Mouse (Mus musculus): ENCODE results near the gene Gm42791. TPM values are rescaled to one million over a fixed set of nuclear protein-coding genes. Genes with fewer than 3 reads are reported as not detected.

The Gm42791 gene
- total RNA-seq, 2 experiments from 2014 or later, result 1.4 to 2.5 TPM

GRCm38 (mm10) chr5:148897069-148897702, 97.8 kb downstream of the Gm42791 start:
- no peak for DNase-seq
- intact Hi-C loops (cut with DNase I), result no loop called here

DNA sequence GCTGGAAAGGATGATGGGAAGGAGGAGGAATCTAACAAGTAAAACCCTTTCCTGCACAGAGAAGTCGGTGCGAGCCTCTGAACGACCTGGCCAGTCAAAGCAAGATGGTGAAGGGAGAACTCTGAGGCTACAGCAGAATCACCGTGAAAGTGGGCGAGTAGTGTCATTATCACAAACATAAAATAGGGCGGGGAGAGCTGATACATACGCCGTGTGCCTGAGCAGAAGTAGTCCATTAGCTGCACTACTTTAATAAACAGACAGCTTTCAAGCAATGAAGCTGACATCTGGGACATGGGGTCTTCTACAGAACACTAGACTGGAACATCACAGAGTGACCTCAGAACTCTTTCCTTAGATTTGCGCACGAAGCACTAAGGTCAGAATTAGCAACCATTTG, 98.4 kb downstream of the Gm42791 start:
- intact Hi-C loops (cut with DNase I), result no loop called here
- no peak for DNase-seq

GRCm38 (mm10) chr5:148895833-148896232, 99.1 kb downstream of the Gm42791 start:
- no peak for DNase-seq
- intact Hi-C loops (cut with DNase I), result no loop called here

GRCm38 (mm10) chr5:148895034-148895433, 99.9 kb downstream of the Gm42791 start:
- DNase-seq, result no peak
- intact Hi-C loops (cut with DNase I), result no loop called here

DNA sequence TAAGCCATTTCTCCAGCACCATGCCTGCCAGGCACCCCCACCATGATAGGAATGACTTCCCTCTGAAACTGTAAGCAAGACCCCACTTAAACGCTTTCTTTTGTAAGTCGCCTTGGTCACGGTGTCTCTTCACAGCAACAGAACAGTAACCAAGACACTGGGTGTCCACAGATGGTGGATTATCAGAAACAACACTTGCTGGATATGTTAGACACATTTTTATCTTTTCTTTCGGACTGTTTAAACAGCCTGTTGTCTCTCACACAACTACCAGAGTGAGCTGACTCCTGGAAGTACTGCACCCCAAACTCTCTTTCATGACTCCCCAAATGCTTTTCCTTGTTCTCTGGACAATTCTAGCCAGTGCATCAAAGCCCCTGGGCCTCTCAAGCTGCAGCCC, 104.7 kb downstream of the Gm42791 start:
- intact Hi-C loops (cut with DNase I), result no loop called here
- DNase-seq, result no peak

DNA sequence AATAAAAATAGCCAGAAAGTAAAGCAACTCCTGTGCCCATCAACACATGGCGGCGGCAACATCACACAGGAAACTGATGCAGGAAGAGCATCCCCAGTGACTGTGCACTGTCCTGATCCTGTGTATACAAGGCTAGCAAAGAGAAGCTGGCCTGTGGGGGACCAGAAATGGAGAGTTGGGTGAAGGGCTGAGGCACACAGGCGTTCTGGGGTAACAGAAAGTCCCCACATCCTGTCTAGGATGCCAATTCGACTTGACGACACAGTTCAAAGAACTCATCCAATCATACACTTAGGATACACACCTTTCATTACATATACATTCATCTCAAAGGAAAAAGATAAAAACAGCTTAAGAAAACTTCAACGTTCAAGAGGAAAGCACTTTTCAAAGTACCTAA, 106.9 kb downstream of the Gm42791 start:
- no peak for DNase-seq
- intact Hi-C loops (cut with DNase I), result no loop called here

DNA sequence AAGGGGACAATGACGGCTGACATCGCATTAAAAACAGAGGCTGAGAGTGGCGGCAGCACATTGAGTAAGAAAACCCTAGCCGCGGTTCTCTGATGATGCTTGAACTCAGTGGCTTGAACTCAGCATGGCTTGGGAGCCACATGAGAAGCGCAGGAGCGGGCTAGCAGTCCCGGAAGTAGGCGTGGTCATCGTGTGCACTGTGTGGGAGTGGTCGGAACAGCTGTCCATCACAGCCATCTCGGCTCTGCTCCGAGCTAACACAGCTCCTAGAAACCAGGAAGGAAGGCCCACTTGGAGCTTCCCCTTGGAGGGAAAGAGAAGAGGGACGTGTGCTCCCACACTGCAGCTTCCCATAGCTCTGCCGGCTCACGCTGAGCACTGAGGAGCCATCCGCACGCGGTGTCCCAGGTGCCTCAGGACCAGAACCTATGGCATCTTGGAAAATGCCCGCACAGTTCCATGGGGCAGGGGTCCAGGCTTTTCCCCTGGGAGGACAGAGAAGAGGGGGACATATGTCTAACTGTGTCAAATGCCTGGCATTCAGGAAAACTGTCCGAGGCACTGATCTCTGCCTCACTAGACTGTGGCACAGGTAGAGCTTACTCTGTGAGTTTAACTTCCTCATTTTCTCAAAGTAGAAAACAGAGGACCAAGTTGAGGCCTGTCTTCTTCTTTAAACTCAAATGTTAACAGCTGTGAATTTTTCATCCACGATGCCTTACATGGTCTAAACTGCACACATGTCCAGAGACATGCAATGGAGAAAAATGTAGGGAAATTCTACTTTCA, 108.9 kb downstream of the Gm42791 start:
- no peak for DNase-seq
- intact Hi-C loops (cut with DNase I), result no loop called here

DNA sequence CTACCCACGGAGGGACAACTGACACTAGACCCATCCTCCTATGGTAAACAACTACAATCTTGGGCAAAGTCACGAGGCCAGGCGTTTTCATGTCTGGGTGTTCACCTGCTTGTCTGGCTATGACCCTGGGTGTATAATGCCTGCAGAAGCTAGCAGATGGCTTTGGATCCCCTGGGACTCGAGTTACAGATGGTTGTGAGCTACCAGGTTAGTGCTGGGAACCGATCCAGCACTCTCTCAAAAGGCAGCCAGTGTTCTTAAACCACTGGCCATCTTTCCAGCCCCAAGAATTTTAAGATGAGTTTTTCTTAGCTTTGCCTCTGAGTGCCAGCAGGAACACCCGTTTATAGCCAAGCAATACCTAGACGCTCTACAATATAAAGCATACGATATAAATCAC, 111.3 kb downstream of the Gm42791 start:
- intact Hi-C loops (cut with DNase I), result no loop called here
- no peak for DNase-seq

DNA sequence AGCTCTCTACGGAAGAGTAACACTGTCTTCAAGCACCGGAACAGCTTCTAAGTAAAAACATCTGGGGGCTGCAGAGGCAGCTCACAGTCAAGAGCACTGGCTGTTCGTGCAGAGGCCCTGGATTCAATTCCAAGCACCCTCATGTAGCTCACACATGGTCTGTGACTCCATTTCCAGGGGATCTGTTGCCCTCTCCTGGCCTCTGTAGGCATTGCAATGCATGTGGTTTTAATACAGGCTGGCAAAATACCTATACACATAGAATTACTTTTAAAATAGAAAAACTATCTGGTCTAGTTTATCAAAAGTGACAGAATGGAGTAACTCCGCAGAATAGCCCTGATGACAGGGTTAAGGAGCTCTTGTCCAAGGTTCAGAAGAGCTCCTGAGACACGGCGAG, 115.7 kb downstream of the Gm42791 start:
- intact Hi-C loops (cut with DNase I), result no loop called here
- DNase-seq, result no peak

- DNase-seq, result no peak
- intact Hi-C loops (cut with DNase I), result no loop called here
Measured at GRCm38 (mm10) chr5:148873116-148873515, 121.8 kb downstream of the Gm42791 start.

DNA sequence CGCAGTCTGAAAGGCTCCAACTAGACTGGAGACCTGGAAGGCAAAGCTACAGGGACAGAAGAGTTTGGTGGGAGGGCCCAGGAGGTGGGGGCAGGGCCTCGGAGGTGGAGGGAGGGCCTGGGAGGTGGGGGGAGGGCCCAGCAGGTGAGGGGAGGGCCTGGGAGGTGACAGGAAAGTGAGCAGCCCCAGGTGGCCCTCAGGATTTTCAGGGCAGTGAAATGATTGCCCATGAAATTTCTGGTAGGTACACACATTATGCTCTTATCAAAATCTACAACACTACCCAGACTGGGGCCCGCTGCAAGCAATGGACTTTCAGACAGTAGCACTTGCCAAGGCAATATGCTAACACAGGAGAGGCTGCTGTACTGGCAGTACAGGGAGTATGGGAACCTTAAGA, 125.4 kb downstream of the Gm42791 start:
- intact Hi-C loops (cut with DNase I), result no loop called here
- DNase-seq, result no peak

- DNase-seq, result no peak
- intact Hi-C loops (cut with DNase I), result no loop called here
Measured at GRCm38 (mm10) chr5:148867766-148868165, 127.2 kb downstream of the Gm42791 start.

- intact Hi-C loops (cut with DNase I), result no loop called here
- no peak for DNase-seq
Measured at GRCm38 (mm10) chr5:148867171-148867570, 127.8 kb downstream of the Gm42791 start.

DNA sequence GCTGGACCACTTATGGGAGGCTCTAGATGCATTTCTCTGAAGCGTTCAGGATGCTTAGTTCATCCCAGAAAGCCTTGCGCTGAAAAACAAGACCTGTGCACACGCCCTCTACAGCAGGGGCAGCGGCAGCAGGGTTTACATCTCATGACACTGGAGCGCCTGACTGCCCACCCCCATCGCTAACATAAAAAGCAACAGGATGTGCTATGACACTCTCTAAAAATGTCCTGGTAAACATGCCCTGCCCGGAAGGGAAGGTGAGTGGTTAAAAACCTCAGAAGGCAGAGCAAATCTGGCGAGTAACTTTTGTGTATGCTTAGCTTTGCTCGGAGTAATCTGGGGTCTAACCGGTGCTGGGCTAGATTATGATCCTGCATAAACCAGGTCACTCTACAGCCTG, 128.4 kb downstream of the Gm42791 start:
- DNase-seq, result no peak
- intact Hi-C loops (cut with DNase I), result no loop called here

DNA sequence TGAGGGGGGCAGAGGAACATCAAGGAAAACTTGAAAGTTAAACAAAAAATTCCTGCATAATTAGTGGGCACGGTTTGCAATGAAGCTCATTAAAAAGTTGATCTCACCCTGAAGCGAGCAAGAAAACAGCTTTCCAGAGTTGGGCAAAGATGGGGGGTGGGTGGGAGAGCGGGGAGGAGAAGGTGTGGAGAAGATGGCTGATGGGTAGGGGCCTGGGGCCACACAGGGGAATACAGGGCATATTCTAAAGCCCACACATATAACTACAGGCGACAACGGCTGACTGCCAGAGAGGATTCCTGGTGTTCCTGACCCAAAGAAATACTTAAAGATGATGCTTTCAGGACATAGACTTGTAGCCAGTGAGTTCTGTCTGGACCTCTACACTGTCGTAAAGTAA, 131.5 kb downstream of the Gm42791 start:
- no peak for DNase-seq
- intact Hi-C loops (cut with DNase I), result no loop called here

DNA sequence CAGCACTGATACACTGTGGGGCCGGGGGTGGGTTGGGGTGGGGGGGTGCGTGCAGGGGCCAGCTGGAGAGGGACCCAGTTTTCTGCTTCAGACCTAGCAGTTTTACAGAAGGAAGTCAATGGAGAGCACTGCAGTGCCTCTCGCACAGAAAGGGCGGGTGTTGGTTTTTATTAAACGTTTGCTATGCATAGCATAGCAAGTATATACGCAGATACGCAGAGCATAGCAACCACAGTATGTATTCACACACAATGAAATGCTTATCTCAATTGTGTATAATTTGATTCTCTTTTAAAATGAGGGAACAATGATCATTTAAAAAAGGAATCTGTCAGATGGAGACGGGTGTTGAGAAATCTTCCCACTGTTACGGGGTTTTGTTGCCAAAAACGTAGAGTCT, 132.1 kb downstream of the Gm42791 start:
- DNase-seq, result no peak
- intact Hi-C loops (cut with DNase I), result no loop called here

DNA sequence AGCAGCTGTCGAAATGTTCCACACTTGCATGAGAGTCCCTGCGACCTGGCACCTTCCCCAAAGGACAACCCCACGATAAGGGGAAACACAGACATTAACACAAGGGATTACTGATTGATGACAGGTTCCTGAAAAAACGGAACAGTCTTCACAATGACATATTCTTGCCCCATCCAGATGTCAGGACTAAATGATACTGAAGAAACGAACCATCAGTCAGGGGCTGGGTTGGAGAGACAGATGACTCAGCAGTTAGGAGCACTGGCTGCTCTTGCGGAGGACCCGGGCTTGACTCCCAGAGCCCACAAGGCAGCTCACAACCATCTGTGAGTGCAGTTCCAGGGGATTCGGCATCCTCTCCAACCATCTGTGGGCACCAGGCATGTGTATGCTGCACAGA, 132.8 kb downstream of the Gm42791 start:
- DNase-seq, result no peak
- intact Hi-C loops (cut with DNase I), result no loop called here

- intact Hi-C loops (cut with DNase I), result no loop called here
- DNase-seq, result no peak
Measured at GRCm38 (mm10) chr5:148857522-148857921, 137.4 kb downstream of the Gm42791 start.

GRCm38 (mm10) chr5:148855047-148855446, 139.9 kb downstream of the Gm42791 start:
- intact Hi-C loops (cut with DNase I), result no loop called here
- DNase-seq, result no peak

GRCm38 (mm10) chr5:148854166-148854565, 140.8 kb downstream of the Gm42791 start:
- no peak for DNase-seq
- intact Hi-C loops (cut with DNase I), result no loop called here

DNA sequence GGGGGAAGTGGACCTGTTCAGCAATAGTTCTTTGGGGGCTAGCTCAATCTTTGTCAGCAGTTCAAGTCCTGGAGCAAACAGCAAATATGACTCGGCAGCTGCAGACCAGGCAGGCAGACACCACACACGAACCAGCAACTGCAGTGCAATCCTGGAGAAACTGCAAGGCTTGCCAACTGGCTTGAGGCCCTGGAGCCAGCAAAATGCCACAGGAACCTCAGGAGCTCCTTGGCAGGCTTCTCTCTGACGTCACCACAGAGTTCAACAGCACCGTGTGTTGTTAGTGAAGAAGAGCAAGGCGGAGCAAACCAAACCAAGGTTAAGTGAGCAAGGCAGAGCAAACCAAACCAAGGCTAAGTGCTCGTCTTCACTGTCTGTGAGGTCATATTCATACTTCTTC, 145.4 kb downstream of the Gm42791 start:
- DNase-seq, result no peak
- intact Hi-C loops (cut with DNase I), result no loop called here

GRCm38 (mm10) chr5:148847032-148847431, 147.9 kb downstream of the Gm42791 start:
- intact Hi-C loops (cut with DNase I), result no loop called here
- no peak for DNase-seq

Data from gastrocnemius, postnatal 36 days (tissue).